Mouse (Mus musculus): ENCODE measurements at regions not wholly inside any gene's neighbourhood (a gene's known extent, or its start where the extent isn't known, plus 50 kb on each side); places are given as distances from the start of the nearest gene placed in this dataset.
A peak's percentile ranks its signal among the peaks of the same experiment; 100 is the strongest.

DNA sequence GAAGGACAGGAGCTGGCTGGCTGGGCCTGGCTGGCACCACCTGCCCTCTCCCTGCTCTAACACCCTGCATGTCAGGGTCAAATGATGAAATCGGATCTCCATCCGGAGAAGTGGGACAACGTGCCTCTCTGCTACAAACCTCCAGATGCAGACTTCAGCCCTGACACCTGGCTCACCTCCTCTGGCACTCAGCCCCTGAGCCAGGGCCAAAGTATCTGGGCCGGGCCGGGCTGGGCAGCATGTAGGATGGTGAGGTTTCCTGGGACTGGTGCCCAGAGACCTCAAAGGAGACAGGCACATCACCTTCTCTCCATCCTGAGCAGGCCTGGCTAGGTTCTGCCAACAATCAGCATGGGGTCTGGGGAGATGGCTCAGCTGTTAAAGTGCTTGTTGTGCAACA, 113.5 kb downstream of the Tfcp2l1 start:
- no peak for ATAC-seq (ENCODE audit: low FRiP score)
- no peak overlapping the region for H3K27ac ChIP-seq (replicated peaks)
- no peak overlapping the region for H3K4me3 ChIP-seq (replicated peaks)
- no peak overlapping the region for H3K4me2 ChIP-seq
- H3K9me3 ChIP-seq (replicated peaks), result 0 out of 2 replicates have a peak, but pooled peaks cover 7% of the 10 kb centered on the region
- H3K9ac ChIP-seq (replicated peaks), result no peak overlapping the region
- no peaks in the 10 kb centered on the region for H3K36me3 ChIP-seq
- no peaks in the 10 kb centered on the region for H3K27me3 ChIP-seq (replicated peaks)
- WGBS, result 87% methylated on average over 5 of the region's 5 CpGs
- H3K4me1 ChIP-seq, result no peaks in the 10 kb centered on the region

DNA sequence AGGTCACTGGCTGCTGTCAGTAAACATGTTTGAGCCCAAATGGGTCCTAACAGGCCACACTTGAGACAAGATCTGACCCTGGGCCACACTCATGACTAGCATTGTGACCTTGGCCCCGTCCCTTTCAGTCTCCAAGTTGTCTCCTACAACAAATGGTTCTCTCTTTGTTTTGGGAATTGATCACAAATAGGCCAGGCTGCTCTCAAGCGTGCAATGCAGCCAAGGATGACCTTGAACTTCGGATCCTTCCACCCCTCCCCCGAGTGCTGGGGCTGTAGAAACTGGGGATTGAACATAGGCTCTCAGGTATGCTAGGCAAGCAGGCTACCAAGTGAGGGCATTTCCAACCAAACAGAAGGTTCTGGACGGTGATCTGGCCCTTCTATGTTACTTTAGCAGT, 120.5 kb downstream of the Tfcp2l1 start:
- H3K4me3 ChIP-seq (replicated peaks), result no peak overlapping the region
- ATAC-seq (ENCODE audit: low FRiP score), result no peak
- H3K4me1 ChIP-seq, result no peaks in the 10 kb centered on the region
- H3K9me3 ChIP-seq (replicated peaks), result 0 out of 2 replicates have a peak, but pooled peaks cover 2% of the 10 kb centered on the region
- H3K27me3 ChIP-seq (replicated peaks), result no peaks in the 10 kb centered on the region
- no peaks in the 10 kb centered on the region for H3K36me3 ChIP-seq
- WGBS, result 71% methylated on average over 5 of the region's 5 CpGs
- H3K27ac ChIP-seq (replicated peaks), result no peak overlapping the region
- H3K4me2 ChIP-seq, result no peak overlapping the region
- H3K9ac ChIP-seq (replicated peaks), result no peak overlapping the region

DNA sequence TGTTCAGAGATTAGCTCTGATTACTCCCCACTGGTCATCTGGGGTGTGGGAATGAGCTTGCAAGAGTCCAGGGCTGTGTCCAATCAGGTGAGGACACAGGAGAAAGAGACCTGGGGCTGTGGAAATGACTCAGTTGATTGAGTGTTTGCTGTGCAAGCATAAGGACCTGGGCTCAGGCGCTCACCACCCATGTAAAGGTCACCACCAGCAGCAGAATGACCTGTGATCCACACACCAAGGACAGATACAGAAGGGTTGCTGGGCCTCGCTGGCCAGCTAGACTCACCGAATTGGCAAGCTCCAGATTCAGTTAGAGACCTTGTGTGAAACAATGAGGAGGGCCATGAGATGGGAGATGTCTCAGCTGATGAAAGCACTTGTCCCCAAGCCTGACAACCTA, 125.1 kb downstream of the Tfcp2l1 start:
- Histone ChIP-seq H3K4me1 (peaks cover 2% of the 10 kb centered on the region; the same call in 1 of the 2 replicates), H3K27ac (replicated peaks) (no peak overlapping the region), H3K27me3 (replicated peaks) (no peaks in the 10 kb centered on the region), H3K9me3 (replicated peaks) (no peaks in the 10 kb centered on the region), H3K4me2 (no peak overlapping the region), H3K9ac (replicated peaks) (no peak overlapping the region), H3K36me3 (no peaks in the 10 kb centered on the region), H3K4me3 (replicated peaks) (no peak overlapping the region)
- WGBS, result 91% methylated on average over 3 of the region's 3 CpGs
- no peak for ATAC-seq (ENCODE audit: low FRiP score)

DNA sequence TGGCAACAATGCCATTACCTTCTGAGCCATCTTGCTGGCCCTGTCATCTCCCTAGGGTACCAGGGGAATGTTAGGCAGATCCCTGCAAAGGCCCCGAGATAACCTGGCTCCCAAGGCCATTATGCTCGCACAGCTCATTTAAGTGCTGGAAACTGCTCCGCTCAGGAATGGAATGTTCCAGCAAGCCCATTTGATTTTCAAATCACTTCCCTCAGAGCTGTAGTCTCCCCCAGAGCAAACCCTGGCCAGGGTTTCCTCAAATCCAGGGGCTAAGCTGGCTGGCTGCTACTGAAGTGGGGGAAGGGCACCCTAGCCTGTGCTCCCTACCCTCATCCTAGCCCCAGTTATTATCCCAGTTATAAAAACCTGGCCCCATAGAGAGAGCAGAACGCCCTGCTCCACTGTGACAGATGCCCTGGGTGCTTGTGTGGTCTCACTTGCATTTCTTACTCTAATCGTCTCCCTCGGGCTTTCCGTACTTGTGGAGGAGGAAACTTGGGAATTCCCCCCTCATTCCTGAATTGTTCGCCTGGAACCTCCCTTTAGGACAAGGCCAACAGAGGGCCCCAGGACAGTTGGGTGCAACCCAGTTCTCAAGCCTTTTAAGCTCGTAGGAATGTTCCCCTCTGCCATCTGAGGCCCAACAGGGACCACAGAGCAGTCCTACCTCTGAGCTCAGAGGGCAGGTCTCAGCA, 128.6 kb downstream of the Tfcp2l1 start:
- Histone ChIP-seq H3K4me2 (no peak overlapping the region), H3K27ac (replicated peaks) (no peak overlapping the region), H3K27me3 (replicated peaks) (0 out of 2 replicates have a peak, but pooled peaks cover 2% of the 10 kb centered on the region), H3K4me1 (peaks cover 6% of the 10 kb centered on the region), H3K9ac (replicated peaks) (no peak overlapping the region), H3K36me3 (no peaks in the 10 kb centered on the region), H3K4me3 (replicated peaks) (no peak overlapping the region), H3K9me3 (replicated peaks) (no peaks in the 10 kb centered on the region)
- no peak for ATAC-seq (ENCODE audit: low FRiP score)
- WGBS, result 40% methylated on average over 9 of the region's 9 CpGs

DNA sequence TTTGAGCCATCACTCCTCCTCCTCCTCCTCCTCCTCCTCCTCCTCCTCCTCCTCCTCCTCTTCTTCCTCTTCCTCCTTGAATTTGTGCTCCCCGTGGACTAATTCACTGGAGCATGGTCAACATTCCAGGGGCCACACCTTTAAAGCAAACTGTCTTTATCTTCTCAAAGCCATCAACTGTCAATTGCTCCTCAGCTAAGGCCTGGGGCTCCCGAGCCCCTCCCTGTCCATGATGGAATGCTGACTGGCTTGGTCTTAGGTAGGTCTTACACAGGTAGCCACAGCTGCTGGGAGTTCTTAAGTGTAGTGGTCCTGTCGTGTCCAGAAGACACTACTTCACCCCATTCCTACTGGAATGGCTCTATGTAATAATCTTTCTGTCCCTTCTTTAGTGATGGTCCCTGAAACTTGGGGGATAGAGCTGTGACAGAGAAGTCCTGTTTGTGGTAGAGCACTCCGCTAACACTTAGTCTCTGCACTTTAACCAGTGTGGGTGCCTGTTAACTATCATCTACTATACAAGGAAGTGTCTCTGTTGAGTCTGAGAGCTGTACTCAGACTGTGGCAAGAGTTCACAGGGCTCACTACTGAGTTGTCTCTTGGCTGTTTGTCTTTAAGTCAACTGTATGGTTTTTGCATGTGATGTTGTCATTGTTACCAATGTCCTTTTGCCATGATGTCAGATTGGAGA, 129.7 kb downstream of the Tfcp2l1 start:
- no peak for ATAC-seq (ENCODE audit: low FRiP score)
- Histone ChIP-seq H3K27me3 (replicated peaks) (0 out of 2 replicates have a peak, but pooled peaks cover 2% of the 10 kb centered on the region), H3K9me3 (replicated peaks) (no peaks in the 10 kb centered on the region), H3K4me1 (peaks cover 6% of the 10 kb centered on the region), H3K36me3 (no peaks in the 10 kb centered on the region), H3K9ac (replicated peaks) (no peak overlapping the region), H3K4me3 (replicated peaks) (no peak overlapping the region), H3K27ac (replicated peaks) (no peak overlapping the region), H3K4me2 (no peak overlapping the region)
- 81% methylated on average over 3 of the region's 4 CpGs for WGBS

DNA sequence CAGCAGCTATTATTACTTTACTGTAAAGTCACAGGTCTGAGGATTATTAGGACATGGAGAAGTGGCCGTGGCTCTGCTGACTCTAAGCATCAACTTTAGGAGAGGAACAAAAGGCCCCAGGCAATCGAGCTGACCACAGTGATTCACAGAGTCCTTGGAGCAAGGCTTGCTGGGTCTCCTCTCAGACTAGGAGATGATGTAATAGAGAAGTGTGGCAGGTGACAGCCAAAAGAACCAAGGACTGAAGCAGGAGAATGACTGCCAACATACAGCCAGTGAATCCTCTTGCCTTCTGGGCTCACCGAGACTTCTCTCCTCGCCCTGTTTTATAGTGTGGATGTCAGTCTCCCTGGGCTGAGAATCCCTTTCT, 130.3 kb downstream of the Tfcp2l1 start:
- Histone ChIP-seq H3K36me3 (no peaks in the 10 kb centered on the region), H3K4me2 (no peak overlapping the region), H3K9ac (replicated peaks) (no peak overlapping the region), H3K9me3 (replicated peaks) (no peaks in the 10 kb centered on the region), H3K27ac (replicated peaks) (no peak overlapping the region), H3K27me3 (replicated peaks) (0 out of 2 replicates have a peak, but pooled peaks cover 2% of the 10 kb centered on the region), H3K4me1 (peaks cover 6% of the 10 kb centered on the region), H3K4me3 (replicated peaks) (no peak overlapping the region)
- WGBS, result 75% methylated on average over 4 of the region's 4 CpGs
- ATAC-seq (ENCODE audit: low FRiP score), result no peak

DNA sequence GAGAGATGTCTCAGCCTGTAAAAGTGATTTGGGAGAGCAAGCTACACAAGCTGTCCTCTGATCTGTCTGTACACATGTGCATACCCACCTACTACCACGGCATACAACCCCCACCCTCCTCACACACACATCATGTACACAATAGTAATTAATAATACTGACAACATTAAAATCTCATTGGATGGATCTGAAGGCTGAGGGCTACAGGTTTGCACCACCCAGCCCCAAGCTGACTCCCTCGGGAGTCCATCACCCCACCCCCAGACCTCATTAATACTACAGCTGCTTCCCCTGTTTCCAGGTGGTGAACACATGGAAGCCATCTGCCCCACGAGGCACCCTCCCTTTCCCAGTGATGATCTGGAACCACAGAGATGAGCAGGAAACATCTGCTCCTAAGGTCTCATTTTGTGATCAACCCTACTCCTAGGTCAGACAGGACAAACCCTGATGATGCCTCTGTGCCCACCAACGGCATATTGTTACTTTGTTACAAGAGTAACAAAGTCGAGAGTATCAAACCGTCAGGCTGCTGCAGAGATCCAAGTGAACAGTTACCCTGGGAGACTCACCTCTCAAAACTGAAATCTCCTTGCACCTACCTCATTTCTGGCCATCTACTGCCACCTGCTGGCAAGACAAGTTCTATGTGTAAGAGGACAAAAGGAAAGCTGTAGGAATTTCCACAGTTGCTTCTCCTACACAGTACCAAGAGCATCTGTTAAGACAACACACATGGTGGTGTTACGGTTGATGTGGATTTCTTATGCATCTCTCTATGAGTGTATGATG, 131.6 kb downstream of the Tfcp2l1 start:
- 23% methylated on average over 7 of the region's 7 CpGs for WGBS
- H3K4me3 ChIP-seq (replicated peaks), result no peak overlapping the region
- no peaks in the 10 kb centered on the region for H3K36me3 ChIP-seq
- H3K27me3 ChIP-seq (replicated peaks), result 0 out of 2 replicates have a peak, but pooled peaks cover 2% of the 10 kb centered on the region
- ATAC-seq (ENCODE audit: low FRiP score), result peak; percentile 85
- no peak overlapping the region for H3K27ac ChIP-seq (replicated peaks)
- H3K4me2 ChIP-seq, result no peak overlapping the region
- no peak overlapping the region for H3K9ac ChIP-seq (replicated peaks)
- peaks cover 6% of the 10 kb centered on the region for H3K4me1 ChIP-seq
- no peaks in the 10 kb centered on the region for H3K9me3 ChIP-seq (replicated peaks)

DNA sequence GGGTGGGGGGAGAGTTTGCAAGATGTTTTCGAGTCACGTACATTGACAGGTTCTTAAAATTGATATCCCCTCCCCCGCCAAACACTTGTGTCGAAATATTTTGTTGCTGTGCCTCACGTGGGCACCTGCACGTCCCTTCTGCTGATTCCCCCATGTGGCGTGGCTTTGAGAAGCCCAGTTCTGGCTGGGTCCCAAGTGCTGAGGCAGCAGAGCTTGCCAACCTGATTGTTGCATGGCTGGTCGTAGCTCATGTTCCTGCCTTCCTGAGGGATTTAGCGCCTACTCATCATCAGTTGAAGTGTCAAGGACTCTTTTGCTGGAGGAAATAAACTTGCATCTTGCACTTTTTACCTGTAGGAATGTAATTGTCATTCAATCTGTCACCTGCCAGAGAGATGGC, 137.8 kb downstream of the Tfcp2l1 start:
- Histone ChIP-seq H3K27ac (replicated peaks) (no peak overlapping the region), H3K4me2 (no peak overlapping the region), H3K4me3 (replicated peaks) (no peak overlapping the region), H3K4me1 (no peaks in the 10 kb centered on the region), H3K9me3 (replicated peaks) (no peaks in the 10 kb centered on the region), H3K27me3 (replicated peaks) (peaks cover 12% of the 10 kb centered on the region; the same call in 1 of the 2 replicates), H3K9ac (replicated peaks) (no peak overlapping the region), H3K36me3 (no peaks in the 10 kb centered on the region)
- WGBS, result 60% methylated on average over 9 of the region's 9 CpGs
- no peak for ATAC-seq (ENCODE audit: low FRiP score)

DNA sequence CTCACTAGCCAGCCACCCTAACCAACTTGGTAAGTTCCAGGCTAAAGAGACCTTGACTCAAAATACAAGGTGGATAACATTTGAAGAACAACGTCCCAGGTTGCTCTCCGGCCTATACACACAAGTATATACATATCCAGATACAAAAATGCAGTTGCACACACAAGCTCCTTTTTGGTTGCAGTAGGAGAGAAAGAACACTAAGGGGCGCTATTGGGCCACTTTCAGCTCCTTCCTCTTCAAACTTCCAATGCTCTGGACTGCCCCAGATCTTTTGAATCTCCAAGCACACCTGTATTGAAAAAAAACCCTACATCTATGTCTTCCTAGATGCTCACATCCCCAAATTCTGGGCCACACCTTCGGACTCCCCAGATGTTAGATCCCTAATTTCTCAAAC, 141.1 kb downstream of the Tfcp2l1 start:
- no peaks in the 10 kb centered on the region for H3K4me1 ChIP-seq
- WGBS, result 23% methylated on average over 4 of the region's 4 CpGs
- H3K4me3 ChIP-seq (replicated peaks), result no peak overlapping the region
- no peaks in the 10 kb centered on the region for H3K9me3 ChIP-seq (replicated peaks)
- ATAC-seq (ENCODE audit: low FRiP score), result peak; percentile 11; the same call in 1 of the 2 replicates
- H3K27ac ChIP-seq (replicated peaks), result no peak overlapping the region
- H3K36me3 ChIP-seq, result no peaks in the 10 kb centered on the region
- H3K27me3 ChIP-seq (replicated peaks), result peaks cover 10% of the 10 kb centered on the region; the same call in 1 of the 2 replicates
- H3K4me2 ChIP-seq, result no peak overlapping the region
- H3K9ac ChIP-seq (replicated peaks), result no peak overlapping the region

DNA sequence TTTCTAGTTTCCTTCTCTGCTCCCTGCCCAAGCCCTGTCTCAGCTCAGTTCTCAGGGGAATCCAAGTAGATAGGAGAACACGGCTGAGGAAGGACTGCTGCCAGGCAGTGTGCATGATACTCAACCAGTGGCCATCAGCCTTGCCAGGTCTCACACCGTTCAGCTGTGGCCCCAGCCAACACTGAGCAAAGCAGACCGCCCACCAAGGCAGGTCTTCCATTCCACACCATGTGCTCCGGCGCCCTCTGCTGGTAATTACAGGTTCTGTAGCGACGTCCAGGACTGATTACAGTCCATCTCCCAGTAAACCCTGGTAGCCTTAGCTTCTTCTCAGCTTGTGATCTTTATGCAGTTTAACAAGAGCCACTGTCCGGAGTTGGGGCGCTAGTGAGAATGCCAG, 144.5 kb downstream of the Tfcp2l1 start:
- H3K9ac ChIP-seq (replicated peaks), result no peak overlapping the region
- no peak overlapping the region for H3K4me2 ChIP-seq
- H3K27me3 ChIP-seq (replicated peaks), result peaks cover 15% of the 10 kb centered on the region; the same call in 1 of the 2 replicates
- peaks cover 12% of the 10 kb centered on the region for H3K4me1 ChIP-seq
- no peak overlapping the region for H3K27ac ChIP-seq (replicated peaks)
- H3K9me3 ChIP-seq (replicated peaks), result no peaks in the 10 kb centered on the region
- H3K4me3 ChIP-seq (replicated peaks), result no peak overlapping the region
- no peak for ATAC-seq (ENCODE audit: low FRiP score)
- no peaks in the 10 kb centered on the region for H3K36me3 ChIP-seq
- WGBS, result 18% methylated on average over 9 of the region's 9 CpGs

DNA sequence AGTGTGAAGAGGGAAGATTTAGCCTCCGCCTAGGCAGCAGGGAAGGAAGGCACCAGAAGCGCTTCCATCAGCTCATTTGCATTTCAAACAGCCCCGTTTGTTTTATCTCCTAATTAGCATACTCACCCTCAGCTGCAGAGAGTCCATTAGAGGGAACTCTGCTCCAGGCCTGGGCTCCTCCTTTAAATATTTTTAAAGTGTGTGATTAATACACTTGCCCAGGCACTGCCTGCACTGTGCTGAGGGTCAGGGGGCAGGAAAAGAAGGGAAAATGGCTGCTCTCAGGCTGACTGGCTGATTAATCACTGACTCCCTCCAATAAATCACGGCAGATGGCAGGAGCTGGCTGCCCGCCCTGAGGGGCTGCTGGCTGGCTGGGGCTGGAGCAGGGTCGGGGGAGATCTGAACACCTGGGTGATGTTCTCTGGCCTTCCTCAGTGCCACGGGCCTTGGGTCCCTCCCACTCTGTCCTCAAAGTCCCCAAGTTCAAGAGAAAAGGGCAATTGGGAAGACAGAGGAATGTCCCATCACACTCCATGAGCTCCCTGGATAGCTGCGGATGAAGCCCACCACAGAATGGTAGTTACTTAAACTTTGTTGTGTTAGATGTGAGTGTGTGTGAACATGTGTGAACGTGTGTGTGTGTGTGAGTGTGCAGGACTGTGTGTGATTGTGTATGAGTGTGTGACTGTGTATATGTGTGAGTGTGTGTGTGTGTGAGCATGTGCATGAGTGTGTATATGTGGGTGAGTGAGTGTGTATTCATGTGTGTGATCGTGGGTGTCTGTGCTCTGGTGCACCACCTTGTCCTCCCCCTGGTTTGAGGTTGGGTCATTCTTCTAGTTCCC, 149.1 kb downstream of the Tfcp2l1 start:
- no peaks in the 10 kb centered on the region for H3K36me3 ChIP-seq
- no peak overlapping the region for H3K9ac ChIP-seq (replicated peaks)
- peaks cover 5% of the 10 kb centered on the region; the same call in 1 of the 2 replicates for H3K27me3 ChIP-seq (replicated peaks)
- no peaks in the 10 kb centered on the region for H3K9me3 ChIP-seq (replicated peaks)
- H3K4me1 ChIP-seq, result peaks cover 12% of the 10 kb centered on the region
- H3K27ac ChIP-seq (replicated peaks), result no peak overlapping the region; the same call in 1 of the 2 replicates
- ATAC-seq (ENCODE audit: low FRiP score), result peak; percentile 78
- H3K4me3 ChIP-seq (replicated peaks), result no peak overlapping the region
- no peak overlapping the region; the same call in 1 of the 2 replicates for H3K4me2 ChIP-seq
- 22% methylated on average over 10 of the region's 10 CpGs for WGBS

Measured in neural tube, embryonic 15.5 days (tissue).